Mouse (Mus musculus) testis, adult 2 months (tissue): ENCODE data around the gene Ccdc170. TPM values are rescaled to one million over a fixed set of nuclear protein-coding genes. Genes with fewer than 3 reads are reported as not detected.
A peak's percentile ranks its signal among the peaks of the same experiment; 100 is the strongest.

Experiments
- H3K27ac ChIP-seq: fragments of 200-500 bp; 2 replicates; pipeline ENCODE4 v1.5.1; 2012; ENCODE audit warnings: low read depth, low read length; ENCODE audit not compliant: control insufficient read depth, insufficient read depth
- H3K27me3 ChIP-seq: fragments of 200-500 bp; 2 replicates; pipeline ENCODE4 v1.6.1; 2012; ENCODE audit warnings: mild to moderate bottlenecking, low read length, moderate library complexity; ENCODE audit not compliant: control insufficient read depth, insufficient read depth
- H3K36me3 ChIP-seq: fragments of 200-500 bp; 2 replicates; pipeline ENCODE4 v1.6.1; 2012; ENCODE audit warnings: mild to moderate bottlenecking, low read length; ENCODE audit not compliant: control insufficient read depth, insufficient read depth
- H3K4me1 ChIP-seq: fragments of 200-500 bp; 2 replicates; pipeline ENCODE4 v1.6.1; 2012; ENCODE audit warnings: low read length; ENCODE audit not compliant: control insufficient read depth, insufficient read depth
- H3K4me3 ChIP-seq: fragments of 200-500 bp; 2 replicates; pipeline ENCODE4 v1.5.1; 2012; ENCODE audit warnings: low read depth, mild to moderate bottlenecking, low read length, moderate library complexity, mixed read lengths; ENCODE audit not compliant: control insufficient read depth
- CTCF ChIP-seq: fragments of 200-500 bp; IDR thresholded peaks from 2 replicates; pipeline ENCODE4 v1.5.1; 2012; ENCODE audit warnings: low read depth, mild to moderate bottlenecking, inconsistent platforms, low read length, moderate library complexity; ENCODE audit not compliant: control insufficient read depth, insufficient read depth, insufficient replicate concordance
- POLR2A ChIP-seq: fragments of 200-500 bp; IDR thresholded peaks from 2 replicates; pipeline ENCODE4 v1.6.1; 2012; ENCODE audit warnings: low read depth, mild to moderate bottlenecking, inconsistent platforms, low read length, moderate library complexity; ENCODE audit not compliant: control insufficient read depth
- polyA plus RNA-seq: library from polyadenylated mRNA; depleted of rRNA; stranded (reverse); fragments of >200 nt; gene quantifications from 2 replicates; pipeline ENCODE4 v1.2.3, GENCODE M21; 2012

Ccdc170 gene
- polyA plus RNA-seq, 1 experiment, result 0.93 TPM

DNA sequence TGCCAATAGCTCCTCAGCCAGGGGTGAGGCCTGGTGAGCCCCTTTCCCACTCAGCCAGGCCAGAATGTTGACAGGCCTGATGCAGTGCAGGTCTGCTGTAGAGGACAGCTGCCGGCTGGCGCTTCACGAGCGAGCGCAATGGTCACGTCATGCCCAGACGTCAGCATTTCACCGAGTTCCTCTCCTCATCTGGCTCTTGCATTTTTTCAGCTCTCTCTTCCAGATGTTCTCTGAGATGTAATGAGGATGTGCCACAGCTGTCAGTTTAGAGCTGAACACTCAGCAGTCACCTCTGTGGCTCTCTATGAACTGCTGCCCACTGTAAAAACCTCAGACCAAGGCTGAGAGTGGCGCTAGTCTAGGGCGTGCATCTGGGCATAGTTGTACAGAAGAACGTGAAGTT, 8.7 kb upstream of the Ccdc170 start:
- Histone ChIP-seq H3K4me3 (no peak overlapping the region), H3K27me3 (no peaks in the 10 kb centered on the region), H3K36me3 (no peaks in the 10 kb centered on the region), H3K4me1 (no peaks in the 10 kb centered on the region), H3K27ac (no peak overlapping the region; the same call in 1 of the 2 replicates)
- TF ChIP-seq CTCF (no peak), POLR2A (no peak)

DNA sequence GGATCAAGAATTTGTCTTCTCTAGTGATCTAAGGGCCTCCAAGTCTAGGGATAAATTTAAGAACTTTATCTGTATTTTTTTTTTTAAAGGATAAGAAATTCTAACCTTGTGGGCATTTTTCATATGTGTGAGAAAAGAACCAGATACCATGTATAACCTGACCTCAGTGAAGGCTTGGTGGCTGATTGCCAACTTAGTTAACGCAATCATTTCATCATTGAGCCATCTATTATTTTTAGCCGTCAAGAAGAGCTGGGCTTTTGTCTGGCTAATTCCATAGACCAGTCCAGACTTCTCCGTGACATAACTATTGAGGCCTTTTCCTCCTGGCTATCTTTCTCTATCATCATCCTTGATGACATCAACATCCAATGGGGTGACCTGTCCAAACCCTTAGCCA, 6.9 kb upstream of the Ccdc170 start:
- Histone ChIP-seq H3K36me3 (no peaks in the 10 kb centered on the region), H3K4me1 (no peaks in the 10 kb centered on the region), H3K4me3 (no peak overlapping the region), H3K27ac (no peak overlapping the region), H3K27me3 (no peaks in the 10 kb centered on the region)
- no peak for TF ChIP-seq CTCF
- no peak for TF ChIP-seq POLR2A

DNA sequence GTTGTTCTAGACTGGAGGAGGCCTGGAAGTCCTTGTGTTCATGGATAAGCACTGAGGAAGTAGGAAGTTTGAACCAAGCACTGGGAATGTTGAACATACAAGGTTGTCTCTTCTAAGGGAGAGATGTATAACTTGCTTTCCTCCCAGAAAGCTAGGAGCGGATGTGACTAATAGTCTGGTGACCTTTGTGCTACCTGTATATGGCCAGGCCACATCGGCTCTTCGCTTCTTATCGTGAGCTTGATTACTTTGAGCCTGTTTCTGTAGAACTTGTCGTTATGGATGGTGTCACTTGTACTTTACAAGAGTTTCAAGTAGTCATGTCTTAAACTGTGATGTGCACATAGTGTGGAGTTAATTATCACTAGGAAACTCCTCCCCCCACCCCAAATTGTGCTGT, 5.7 kb upstream of the Ccdc170 start:
- Histone ChIP-seq H3K4me3 (no peak overlapping the region), H3K36me3 (no peaks in the 10 kb centered on the region), H3K4me1 (no peaks in the 10 kb centered on the region), H3K27ac (no peak overlapping the region), H3K27me3 (no peaks in the 10 kb centered on the region)
- TF ChIP-seq CTCF (no peak), POLR2A (no peak)

DNA sequence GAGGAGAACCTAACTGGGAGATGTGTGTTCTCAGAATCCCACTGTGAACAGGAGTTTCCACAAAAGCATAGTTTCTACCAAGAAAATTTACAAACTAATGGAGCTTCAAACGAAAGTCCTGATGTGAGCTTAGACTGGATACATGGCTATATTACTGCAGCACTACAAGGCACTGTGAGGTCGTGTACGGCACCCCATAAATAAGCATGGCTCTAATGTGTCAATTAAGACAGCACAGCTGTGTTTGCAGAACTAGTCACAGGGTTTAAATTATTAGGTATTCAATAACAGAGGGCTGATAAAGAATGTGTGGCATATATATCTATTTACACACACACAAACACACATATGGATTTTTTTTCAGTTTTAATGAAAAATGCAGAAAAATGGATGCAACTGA, 1.4 kb upstream of the Ccdc170 start:
- TF ChIP-seq CTCF (no peak), POLR2A (no peak)
- Histone ChIP-seq H3K36me3 (no peaks in the 10 kb centered on the region), H3K4me1 (no peaks in the 10 kb centered on the region; the same call in 1 of the 2 replicates), H3K27ac (no peak overlapping the region), H3K4me3 (no peak overlapping the region), H3K27me3 (no peaks in the 10 kb centered on the region)

DNA sequence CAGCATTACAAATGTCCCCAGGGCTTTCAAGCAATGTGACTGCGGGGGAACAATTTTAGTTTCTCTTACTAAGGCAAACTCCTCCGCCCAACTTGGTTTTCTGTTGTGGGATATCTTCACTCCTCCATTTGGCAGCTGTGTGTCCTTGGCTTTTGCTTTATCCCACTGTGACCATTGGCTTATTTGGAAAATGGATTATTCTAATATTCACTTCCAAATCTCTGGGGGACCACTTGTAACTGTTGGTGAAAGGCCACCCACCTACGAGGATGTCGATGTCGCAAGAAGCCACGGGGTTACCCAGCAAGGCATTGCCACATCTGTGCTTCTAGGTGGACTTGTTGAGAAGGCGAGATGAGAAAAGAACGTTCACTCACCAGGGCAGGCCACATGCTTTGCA, 607 bp upstream of the Ccdc170 start:
- TF ChIP-seq CTCF (no peak), POLR2A (no peak)
- H3K27ac ChIP-seq, result peak overlapping the region; percentile 63
- H3K36me3 ChIP-seq, result no peaks in the 10 kb centered on the region
- no peaks in the 10 kb centered on the region for H3K27me3 ChIP-seq
- H3K4me3 ChIP-seq, result no peak overlapping the region
- no peaks in the 10 kb centered on the region; the same call in 1 of the 2 replicates for H3K4me1 ChIP-seq

DNA sequence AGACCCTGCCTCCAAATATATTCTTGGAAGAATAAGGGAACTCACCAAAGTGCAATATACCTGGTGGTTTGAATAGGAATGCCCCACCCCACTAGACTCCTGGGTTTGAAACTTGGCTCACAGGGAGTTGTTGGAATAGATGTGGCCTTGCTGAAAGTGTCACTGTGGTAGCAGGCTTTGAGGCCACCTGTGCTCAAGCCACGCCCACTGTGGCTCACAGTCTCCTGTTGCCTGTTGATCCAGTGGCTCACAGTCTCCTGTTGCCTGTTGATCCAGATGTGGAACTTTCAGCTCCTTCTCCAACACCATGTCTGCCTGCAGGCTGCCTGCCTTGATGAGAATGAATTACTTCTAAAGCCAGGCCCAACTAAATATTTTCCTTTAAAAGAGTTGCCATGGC, 1.5 kb downstream of the Ccdc170 start:
- H3K4me3 ChIP-seq, result no peak overlapping the region
- H3K4me1 ChIP-seq, result no peaks in the 10 kb centered on the region; the same call in 1 of the 2 replicates
- H3K27ac ChIP-seq, result no peak overlapping the region
- no peaks in the 10 kb centered on the region for H3K36me3 ChIP-seq
- H3K27me3 ChIP-seq, result no peaks in the 10 kb centered on the region
- no peak for TF ChIP-seq POLR2A
- no peak for TF ChIP-seq CTCF

DNA sequence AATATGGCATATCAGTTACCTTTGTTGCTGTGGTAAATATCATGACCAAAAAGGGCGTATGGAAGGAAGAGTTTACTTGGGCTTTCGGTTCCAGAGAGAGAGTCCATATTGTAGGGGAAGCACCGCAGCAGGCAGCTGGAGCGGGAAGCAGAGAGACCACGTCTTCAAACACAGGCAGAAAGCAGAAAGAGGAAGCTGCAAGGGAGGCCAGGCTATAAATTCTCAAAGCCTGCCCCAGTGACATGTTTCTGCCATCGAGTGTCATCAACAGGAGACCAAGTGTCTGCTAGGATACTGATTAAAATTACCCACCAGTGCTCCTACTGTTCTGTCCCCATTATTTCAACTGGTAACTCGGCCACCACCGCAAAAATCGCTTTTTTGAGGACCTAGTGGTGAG, 2.7 kb downstream of the Ccdc170 start:
- H3K27ac ChIP-seq, result 0 out of 2 replicates have a peak overlapping the region, but pooled peaks have one; percentile 10
- H3K27me3 ChIP-seq, result no peaks in the 10 kb centered on the region
- TF ChIP-seq POLR2A (no peak), CTCF (no peak)
- no peaks in the 10 kb centered on the region; the same call in 1 of the 2 replicates for H3K4me1 ChIP-seq
- no peak overlapping the region for H3K4me3 ChIP-seq
- no peaks in the 10 kb centered on the region for H3K36me3 ChIP-seq

DNA sequence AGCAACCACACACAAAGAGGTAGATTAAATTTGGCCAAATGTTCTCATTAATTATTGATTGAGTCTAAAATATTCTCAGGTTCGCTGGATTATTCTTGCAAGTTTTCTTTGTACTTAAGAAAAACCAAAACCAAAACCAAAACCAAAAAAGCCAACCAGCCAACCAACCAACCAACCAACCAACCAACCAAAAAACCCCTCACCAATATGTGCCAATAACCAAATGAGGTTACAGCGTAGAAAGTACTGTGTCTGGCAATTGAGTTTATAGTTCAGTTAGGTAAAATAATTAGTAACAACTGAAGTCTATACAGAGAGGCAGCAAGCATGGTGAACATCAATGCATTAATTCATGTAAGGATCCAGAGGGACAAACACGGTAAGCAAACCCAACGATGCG, 7.6 kb downstream of the Ccdc170 start:
- Histone ChIP-seq H3K36me3 (no peaks in the 10 kb centered on the region), H3K27me3 (no peaks in the 10 kb centered on the region), H3K27ac (no peak overlapping the region), H3K4me3 (no peak overlapping the region), H3K4me1 (no peaks in the 10 kb centered on the region)
- TF ChIP-seq CTCF (no peak), POLR2A (no peak)
